Mouse (Mus musculus) colon, adult 2 months (tissue): Measurements from ENCODE around the gene Mmab. TPM values are rescaled to one million over a fixed set of nuclear protein-coding genes. Genes with fewer than 3 reads are reported as not detected.

ENCODE experiments used
- polyA plus RNA-seq: library from polyadenylated mRNA; depleted of rRNA; stranded (reverse); fragments of >200 nt; gene quantifications from 2 replicates; pipeline ENCODE4 v1.2.3, GENCODE M21; 2012; rRNA removed

Gene Mmab
- polyA plus RNA-seq: 13.7 and 15.2 TPM in 2 replicates

GRCm38 (mm10) chr5:114443566-114444367 is at the start of gene Mmab, which contains the start of gene Mvk:
Gene Mmab, minus strand, starts transcription at chr5:114444060.
Gene Mvk, plus strand, starts transcription at chr5:114444269.

Other genes with a start within 250 kb of the Mmab start
- not detected in 2 replicates for gene Foxn4, start 170.3 kb downstream of the Mmab start, polyA plus RNA-seq
- gene Myo1h, start 154.9 kb downstream of the Mmab start, polyA plus RNA-seq: 0.73 and 0.90 TPM in 2 replicates
- gene Kctd10, start 63.6 kb downstream of the Mmab start, polyA plus RNA-seq: 136 and 148 TPM in 2 replicates
- gene Ube3b, start 63.5 kb downstream of the Mmab start, polyA plus RNA-seq: 83.3 and 89.1 TPM in 2 replicates
- 59.8 and 69.7 TPM in 2 replicates for gene Mvk, start 209 bp upstream of the Mmab start, polyA plus RNA-seq
- 9.3 and 9.9 TPM in 2 replicates for gene Fam222a, start 124.0 kb upstream of the Mmab start, polyA plus RNA-seq
- gene Trpv4, start 214.4 kb upstream of the Mmab start, polyA plus RNA-seq: 3.4 and 3.8 TPM in 2 replicates
- gene Gltp, start 246.9 kb upstream of the Mmab start, polyA plus RNA-seq: 194 TPM in 2 replicates